Mouse (Mus musculus) hindbrain, embryonic 13.5 days (tissue): Measurements from ENCODE around the gene Socs7. TPM values are rescaled to one million over a fixed set of nuclear protein-coding genes. Genes with fewer than 3 reads are reported as not detected.
"Not testable (repeated sequence)": the region's sequence is repeated elsewhere in the genome, so short reads cannot be mapped to it uniquely, and the experiment has no call there.

ENCODE experiments used
- ATAC-seq: fragments of 200-750 bp; cut with Nextera tagmentation; 2 replicates; pipeline ENCODE4 v1.8.0; 2017; ENCODE audit warnings: moderate TSS enrichment; ENCODE audit not compliant: low FRiP score
- H3K27ac ChIP-seq: fragments of 300-500 bp; sonication (generic); 2 replicates; pipeline ENCODE4 v1.5.1; 2015; ENCODE audit warnings: inconsistent platforms, mild to moderate bottlenecking, moderate library complexity
- H3K27me3 ChIP-seq: fragments of 300-500 bp; sonication (generic); 2 replicates; pipeline ENCODE4 v1.6.1; 2015; ENCODE audit warnings: mild to moderate bottlenecking, inconsistent platforms
- H3K36me3 ChIP-seq: fragments of 300-500 bp; sonication (generic); 2 replicates; pipeline ENCODE4 v1.6.1; 2015; ENCODE audit warnings: mild to moderate bottlenecking, inconsistent platforms
- H3K4me1 ChIP-seq: fragments of 300-500 bp; sonication (generic); replicated peaks from 2 replicates; pipeline ENCODE4 v1.6.1; 2015; ENCODE audit warnings: inconsistent platforms
- H3K4me2 ChIP-seq: fragments of 300-500 bp; sonication (generic); 2 replicates; pipeline ENCODE4 v1.6.1; 2015; ENCODE audit warnings: inconsistent platforms, mild to moderate bottlenecking, moderate library complexity
- H3K4me3 ChIP-seq: fragments of 300-500 bp; sonication (generic); 2 replicates; pipeline ENCODE4 v1.5.1; 2015; ENCODE audit warnings: mild to moderate bottlenecking, inconsistent platforms
- H3K9ac ChIP-seq: fragments of 300-500 bp; sonication (generic); 2 replicates; pipeline ENCODE4 v1.6.1; 2015; ENCODE audit warnings: mild to moderate bottlenecking, inconsistent platforms
- H3K9me3 ChIP-seq: fragments of 300-500 bp; sonication (generic); 2 replicates; pipeline ENCODE4 v1.6.1; 2016; ENCODE audit warnings: inconsistent platforms
- WGBS: fragments of 180-500 bp; shearing (Covaris S2); methylation state at CpG from one replicate; pipeline ENCODE4 v1.1.7; 2015; 5-methylcytosine and 5-hydroxymethylcytosine counted together
- polyA plus RNA-seq: library from polyadenylated mRNA; unstranded; fragments of >200 nt; fragmentation: Nextera tagmentation; extraction: Ambion mirVana; gene quantifications from 2 replicates; pipeline ENCODE4 v1.2.1, GENCODE M21; 2015

The Socs7 gene
- polyA plus RNA-seq, 1 experiment from 2014 or later, result 9.2 TPM

GRCm38 (mm10) chr11:97346383-97346782 is 16.0 kb upstream of the Socs7 start:
- WGBS, result 70% methylated on average over 9 of the region's 9 CpGs
- H3K27me3 ChIP-seq, result peaks cover 12% of the 10 kb centered on the region
- H3K27ac ChIP-seq, result no peak overlapping the region
- no peak overlapping the region for H3K4me3 ChIP-seq
- H3K36me3 ChIP-seq, result no peaks in the 10 kb centered on the region
- H3K9ac ChIP-seq, result no peak overlapping the region
- H3K4me1 ChIP-seq, result peaks cover 20% of the 10 kb centered on the region
- H3K4me2 ChIP-seq, result no peak overlapping the region
- ATAC-seq, result no peak
- no peaks in the 10 kb centered on the region for H3K9me3 ChIP-seq

- H3K27me3 ChIP-seq, result peaks cover 12% of the 10 kb centered on the region
- H3K4me3 ChIP-seq, result no peak overlapping the region
- no peaks in the 10 kb centered on the region for H3K9me3 ChIP-seq
- ATAC-seq, result no peak
- peaks cover 29% of the 10 kb centered on the region for H3K4me1 ChIP-seq
- H3K4me2 ChIP-seq, result no peak overlapping the region
- H3K9ac ChIP-seq, result no peak overlapping the region
- no peak overlapping the region for H3K27ac ChIP-seq
- H3K36me3 ChIP-seq, result no peaks in the 10 kb centered on the region
- 86% methylated on average over 9 of the region's 9 CpGs for WGBS
These were observed 15.1 kb upstream of the Socs7 start for GRCm38 (mm10) chr11:97347291-97347690.

- no peaks in the 10 kb centered on the region for H3K36me3 ChIP-seq
- 0 out of 2 replicates have a peak overlapping the region, but pooled peaks have one; percentile 15 for H3K4me2 ChIP-seq
- 0% methylated on average over 2 of the region's 2 CpGs for WGBS
- H3K9me3 ChIP-seq, result no peaks in the 10 kb centered on the region
- H3K9ac ChIP-seq, result peak overlapping the region; percentile 39; the same call in 1 of the 2 replicates
- peaks cover 33% of the 10 kb centered on the region for H3K4me1 ChIP-seq
- H3K4me3 ChIP-seq, result no peak overlapping the region
- peak overlapping the region; percentile 73 for H3K27ac ChIP-seq
- peak; percentile 59; the same call in 1 of the 2 replicates for ATAC-seq
- no peaks in the 10 kb centered on the region for H3K27me3 ChIP-seq
These were observed 12.3 kb upstream of the Socs7 start for GRCm38 (mm10) chr11:97350035-97350434.

GRCm38 (mm10) chr11:97352027-97352684 is 10.2 kb upstream of the Socs7 start, which contains the start of gene Gpr179:
TSS of gene Gpr179 (minus strand) at chr11:97352077.
- H3K36me3 ChIP-seq, result no peaks in the 10 kb centered on the region
- no peak within 1 kb of the TSS for H3K4me2 ChIP-seq
- H3K9ac ChIP-seq, result 0 out of 2 replicates have a peak within 1 kb of the TSS, but pooled peaks have one; percentile 6
- H3K27me3 ChIP-seq, result no peaks in the 10 kb centered on the region
- peaks cover 33% of the 10 kb centered on the region for H3K4me1 ChIP-seq
- no peak for ATAC-seq
- H3K27ac ChIP-seq, result no peak within 1 kb of the TSS
- H3K4me3 ChIP-seq, result no peak within 1 kb of the TSS
- WGBS, result 61% methylated on average over 3 of the region's 3 CpGs
- no peaks in the 10 kb centered on the region for H3K9me3 ChIP-seq

GRCm38 (mm10) chr11:97352935-97353597 is 9.3 kb upstream of the Socs7 start:
- H3K9ac ChIP-seq, result no peak overlapping the region
- no peak overlapping the region for H3K27ac ChIP-seq
- H3K4me3 ChIP-seq, result no peak overlapping the region
- H3K4me2 ChIP-seq, result no peak overlapping the region
- 74% methylated on average over 4 of the region's 4 CpGs for WGBS
- no peaks in the 10 kb centered on the region for H3K27me3 ChIP-seq
- H3K4me1 ChIP-seq, result peaks cover 33% of the 10 kb centered on the region
- H3K9me3 ChIP-seq, result no peaks in the 10 kb centered on the region
- H3K36me3 ChIP-seq, result no peaks in the 10 kb centered on the region
- no peak for ATAC-seq

- Histone ChIP-seq H3K36me3 (no peaks in the 10 kb centered on the region), H3K9ac (no peak overlapping the region), H3K4me2 (no peak overlapping the region), H3K4me3 (no peak overlapping the region), H3K9me3 (no peaks in the 10 kb centered on the region), H3K4me1 (peaks cover 30% of the 10 kb centered on the region), H3K27me3 (no peaks in the 10 kb centered on the region), H3K27ac (no peak overlapping the region)
- 89% methylated on average over 2 of the region's 2 CpGs for WGBS
- ATAC-seq, result no peak
These were observed 7.7 kb upstream of the Socs7 start for GRCm38 (mm10) chr11:97354646-97355045.

- no peak overlapping the region for H3K4me3 ChIP-seq
- no peaks in the 10 kb centered on the region for H3K27me3 ChIP-seq
- H3K9ac ChIP-seq, result no peak overlapping the region
- H3K9me3 ChIP-seq, result no peaks in the 10 kb centered on the region
- no peaks in the 10 kb centered on the region for H3K36me3 ChIP-seq
- 91% methylated on average over 7 of the region's 7 CpGs for WGBS
- H3K4me1 ChIP-seq, result peaks cover 24% of the 10 kb centered on the region
- ATAC-seq, result no peak
- H3K27ac ChIP-seq, result no peak overlapping the region
- H3K4me2 ChIP-seq, result no peak overlapping the region
These were observed 7.1 kb upstream of the Socs7 start for GRCm38 (mm10) chr11:97355247-97355646.

- H3K27ac ChIP-seq, H3K4me2 ChIP-seq, H3K36me3 ChIP-seq, H3K9me3 ChIP-seq, H3K4me3 ChIP-seq, H3K9ac ChIP-seq, H3K4me1 ChIP-seq, ATAC-seq, H3K27me3 ChIP-seq: not testable (repeated sequence)
- 16% methylated on average over 5 of the region's 6 CpGs for WGBS
These were observed 4.7 kb upstream of the Socs7 start for GRCm38 (mm10) chr11:97357663-97358062.

- Histone ChIP-seq H3K27me3 (no peaks in the 10 kb centered on the region), H3K36me3 (no peaks in the 10 kb centered on the region), H3K27ac (peak overlapping the region; percentile 90), H3K4me1 (peaks cover 44% of the 10 kb centered on the region), H3K4me2 (peak overlapping the region; percentile 98), H3K9ac (peak overlapping the region; percentile 100), H3K4me3 (peak overlapping the region; percentile 100), H3K9me3 (no peaks in the 10 kb centered on the region)
- under 1% methylated on average over 36 of the region's 39 CpGs for WGBS
- peak; percentile 60 for ATAC-seq
These were observed 245 bp downstream of the Socs7 start for GRCm38 (mm10) chr11:97362649-97362942.

GRCm38 (mm10) chr11:97362943-97363643 is 742 bp downstream of the Socs7 start:
- H3K27me3 ChIP-seq, result no peaks in the 10 kb centered on the region
- no peaks in the 10 kb centered on the region for H3K9me3 ChIP-seq
- WGBS, result 1% methylated on average over 48 of the region's 49 CpGs
- peak overlapping the region; percentile 100 for H3K9ac ChIP-seq
- 0 out of 2 replicates have a peak, but pooled peaks cover 4% of the 10 kb centered on the region for H3K36me3 ChIP-seq
- H3K27ac ChIP-seq, result peak overlapping the region; percentile 90
- H3K4me1 ChIP-seq, result peaks cover 46% of the 10 kb centered on the region
- peak overlapping the region; percentile 98 for H3K4me2 ChIP-seq
- 0 out of 2 replicates have a peak, but pooled peaks have one; percentile 2 for ATAC-seq
- H3K4me3 ChIP-seq, result peak overlapping the region; percentile 100

- 0% methylated on average over 7 of the region's 7 CpGs for WGBS
- 0 out of 2 replicates have a peak, but pooled peaks cover 4% of the 10 kb centered on the region for H3K36me3 ChIP-seq
- no peak overlapping the region for H3K27ac ChIP-seq
- no peaks in the 10 kb centered on the region for H3K27me3 ChIP-seq
- H3K9me3 ChIP-seq, result no peaks in the 10 kb centered on the region
- peaks cover 52% of the 10 kb centered on the region for H3K4me1 ChIP-seq
- peak overlapping the region; percentile 100 for H3K4me3 ChIP-seq
- H3K4me2 ChIP-seq, result peak overlapping the region; percentile 98
- H3K9ac ChIP-seq, result peak overlapping the region; percentile 100
- ATAC-seq, result no peak
These were observed 1.3 kb downstream of the Socs7 start for GRCm38 (mm10) chr11:97363644-97363995.

GRCm38 (mm10) chr11:97365556-97365955 is 3.2 kb downstream of the Socs7 start:
- no peak for ATAC-seq
- peak overlapping the region; percentile 98 for H3K4me2 ChIP-seq
- H3K4me3 ChIP-seq, result peak overlapping the region; percentile 100
- H3K36me3 ChIP-seq, result 0 out of 2 replicates have a peak, but pooled peaks cover 4% of the 10 kb centered on the region
- peak overlapping the region; percentile 100 for H3K9ac ChIP-seq
- WGBS, result 73% methylated on average over 1 of the region's 1 CpGs
- no peaks in the 10 kb centered on the region for H3K9me3 ChIP-seq
- no peaks in the 10 kb centered on the region for H3K27me3 ChIP-seq
- H3K27ac ChIP-seq, result peak overlapping the region; percentile 60
- H3K4me1 ChIP-seq, result peaks cover 57% of the 10 kb centered on the region
